Mouse (Mus musculus) spleen, adult 2 months (tissue): ENCODE data around the gene Snd1.

ENCODE experiments used
- CTCF ChIP-seq: fragments of 200-500 bp; IDR thresholded peaks from 2 replicates; pipeline ENCODE4 v1.5.1; 2011; ENCODE audit warnings: mild to moderate bottlenecking, inconsistent platforms; ENCODE audit not compliant: insufficient read depth, insufficient read length, insufficient replicate concordance; ENCODE audit errors: extremely low read depth
- POLR2A ChIP-seq: fragments of 200-500 bp; IDR thresholded peaks from 2 replicates; pipeline ENCODE4 v1.6.1; 2011; ENCODE audit warnings: low read depth, low read length, inconsistent platforms

DNA sequence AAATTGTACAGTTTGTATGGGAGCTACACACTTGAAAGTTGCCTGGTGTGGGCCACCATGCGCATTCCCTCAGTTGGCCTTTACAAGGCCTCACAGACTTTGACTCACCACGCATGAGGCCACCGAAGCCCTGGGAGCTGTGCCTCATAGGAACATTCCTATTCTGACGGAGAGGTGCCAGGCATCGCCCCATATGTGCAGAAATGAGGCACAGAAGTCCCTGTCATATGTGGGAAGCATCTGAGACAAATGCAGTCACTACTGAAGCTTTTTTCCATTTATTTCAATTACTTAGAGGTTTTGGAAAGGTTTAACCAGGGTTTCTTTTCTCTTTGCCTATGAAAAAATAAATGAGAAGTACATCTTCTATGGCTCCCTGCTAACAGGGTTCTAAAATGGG, 278.3 kb downstream of the Snd1 start:
- no peak for TF ChIP-seq POLR2A
- TF ChIP-seq CTCF: no peak
